Mouse (Mus musculus): Measurements from ENCODE around the gene Lgi4. TPM values are rescaled to one million over a fixed set of nuclear protein-coding genes. Genes with fewer than 3 reads are reported as not detected.

Gene Lgi4
- polyA plus RNA-seq, 1 experiment from 2014 or later: 0.08 TPM

DNA sequence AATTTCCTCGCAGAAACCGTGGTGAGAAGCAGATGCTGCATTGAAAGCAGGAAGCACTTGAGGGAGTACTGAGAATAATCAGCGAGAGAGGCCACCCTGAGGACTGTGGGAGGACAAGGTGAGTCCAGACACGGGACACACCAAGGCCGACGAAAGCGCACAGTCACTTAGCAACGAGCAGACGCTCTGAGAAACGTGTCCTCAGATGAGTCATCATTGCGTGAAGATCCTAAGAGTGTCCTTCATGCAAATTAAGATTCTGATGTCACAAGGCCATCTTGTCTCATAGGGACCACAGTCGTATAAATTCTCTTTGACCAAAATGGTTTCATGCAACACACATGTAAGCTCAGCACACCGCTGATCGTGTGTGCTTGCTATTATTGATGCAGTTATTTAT, 41.6 kb downstream of the Lgi4 start:
- H3K4me2 ChIP-seq (ENCODE audit: low read length): no peak overlapping the region
- no peak overlapping the region for H3K9ac ChIP-seq (ENCODE audit: low read length)
- no peak overlapping the region for H3K4me3 ChIP-seq (ENCODE audit: low read depth, low read length)
- no peaks in the 10 kb centered on the region for H3K9me3 ChIP-seq (replicated peaks; ENCODE audit: control insufficient read depth, low read length)
- H3K4me1 ChIP-seq (ENCODE audit: control insufficient read depth, insufficient read depth, low read length): no peaks in the 10 kb centered on the region
- H3K27ac ChIP-seq (ENCODE audit: low read depth, low read length): no peak overlapping the region
- H3K36me3 ChIP-seq (ENCODE audit: control insufficient read depth, insufficient read depth, low read length): no peaks in the 10 kb centered on the region
- no peak for ATAC-seq
- no peak for DNase-seq (ENCODE audit: low spot score)
- 83% methylated on average over 14 of the region's 14 CpGs for WGBS
- H3K27me3 ChIP-seq (replicated peaks; ENCODE audit: control insufficient read depth, insufficient read depth, low read length): no peaks in the 10 kb centered on the region

- Histone ChIP-seq H3K36me3 (ENCODE audit: control insufficient read depth, insufficient read depth, low read length) (no peaks in the 10 kb centered on the region), H3K4me2 (ENCODE audit: low read length) (no peak overlapping the region), H3K27me3 (replicated peaks; ENCODE audit: control insufficient read depth, insufficient read depth, low read length) (no peaks in the 10 kb centered on the region), H3K9me3 (replicated peaks; ENCODE audit: control insufficient read depth, low read length) (no peaks in the 10 kb centered on the region), H3K4me1 (ENCODE audit: control insufficient read depth, insufficient read depth, low read length) (no peaks in the 10 kb centered on the region), H3K4me3 (ENCODE audit: low read depth, low read length) (no peak overlapping the region), H3K27ac (ENCODE audit: low read depth, low read length) (no peak overlapping the region), H3K9ac (ENCODE audit: low read length) (no peak overlapping the region)
- no peak for ATAC-seq
- 71% methylated on average over 15 of the region's 15 CpGs for WGBS
- no peak for DNase-seq (ENCODE audit: low spot score)
Observed at GRCm38 (mm10) chr7:31105061-31105768, 46.1 kb downstream of the Lgi4 start.

DNA sequence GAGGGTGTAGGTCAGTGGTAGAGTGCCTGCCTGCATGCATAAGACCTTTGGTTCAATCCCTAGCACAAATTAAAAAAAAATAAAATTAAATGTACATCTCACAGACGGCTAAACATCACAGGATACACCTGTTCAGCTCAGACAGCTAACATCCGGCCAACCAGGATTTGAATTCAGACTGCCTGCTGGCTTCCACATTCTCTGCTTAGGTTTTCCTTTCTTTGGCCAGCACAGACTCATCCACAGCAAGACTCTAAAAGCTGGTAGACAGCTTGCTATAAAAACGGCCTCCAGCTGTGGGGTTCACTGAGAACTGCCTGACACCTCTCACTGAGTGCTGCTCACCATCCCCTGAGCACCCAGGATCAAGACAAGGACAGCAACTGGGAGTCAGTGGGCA, 47.0 kb downstream of the Lgi4 start:
- Histone ChIP-seq H3K27ac (ENCODE audit: low read depth, low read length) (no peak overlapping the region), H3K4me3 (ENCODE audit: low read depth, low read length) (no peak overlapping the region), H3K27me3 (replicated peaks; ENCODE audit: control insufficient read depth, insufficient read depth, low read length) (no peaks in the 10 kb centered on the region), H3K9ac (ENCODE audit: low read length) (no peak overlapping the region), H3K4me1 (ENCODE audit: control insufficient read depth, insufficient read depth, low read length) (no peaks in the 10 kb centered on the region), H3K9me3 (replicated peaks; ENCODE audit: control insufficient read depth, low read length) (no peaks in the 10 kb centered on the region), H3K36me3 (ENCODE audit: control insufficient read depth, insufficient read depth, low read length) (no peaks in the 10 kb centered on the region), H3K4me2 (ENCODE audit: low read length) (no peak overlapping the region)
- no peak for ATAC-seq
- 56% methylated on average over 3 of the region's 3 CpGs for WGBS
- no peak for DNase-seq (ENCODE audit: low spot score)

DNA sequence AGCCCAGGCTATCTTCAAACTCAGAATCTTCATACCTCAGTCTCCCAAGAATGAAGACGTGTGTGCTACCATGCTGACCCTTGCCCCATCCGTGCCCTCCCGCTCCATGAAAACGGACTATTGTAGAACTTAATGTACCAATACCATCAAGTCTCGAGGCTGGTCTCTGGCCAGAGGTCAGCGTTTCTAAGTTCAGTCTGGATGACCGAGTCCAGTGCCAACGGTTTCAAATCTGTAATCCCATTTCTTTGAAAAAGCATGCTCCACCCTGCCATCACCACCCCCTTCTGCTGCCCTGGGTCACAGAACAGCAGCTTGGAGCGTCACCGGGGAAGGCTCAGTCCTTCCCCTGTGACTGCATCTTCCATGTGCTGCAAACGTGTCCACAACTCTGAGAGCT, 48.6 kb downstream of the Lgi4 start:
- H3K9ac ChIP-seq (ENCODE audit: low read length): no peak overlapping the region
- ATAC-seq (no peak), DNase-seq (ENCODE audit: low spot score) (no peak)
- 89% methylated on average over 11 of the region's 11 CpGs for WGBS
- no peaks in the 10 kb centered on the region for H3K36me3 ChIP-seq (ENCODE audit: control insufficient read depth, insufficient read depth, low read length)
- no peaks in the 10 kb centered on the region for H3K4me1 ChIP-seq (ENCODE audit: control insufficient read depth, insufficient read depth, low read length)
- H3K4me2 ChIP-seq (ENCODE audit: low read length): no peak overlapping the region
- no peaks in the 10 kb centered on the region for H3K9me3 ChIP-seq (replicated peaks; ENCODE audit: control insufficient read depth, low read length)
- H3K27me3 ChIP-seq (replicated peaks; ENCODE audit: control insufficient read depth, insufficient read depth, low read length): no peaks in the 10 kb centered on the region
- no peak overlapping the region for H3K4me3 ChIP-seq (ENCODE audit: low read depth, low read length)
- H3K27ac ChIP-seq (ENCODE audit: low read depth, low read length): no peak overlapping the region

DNA sequence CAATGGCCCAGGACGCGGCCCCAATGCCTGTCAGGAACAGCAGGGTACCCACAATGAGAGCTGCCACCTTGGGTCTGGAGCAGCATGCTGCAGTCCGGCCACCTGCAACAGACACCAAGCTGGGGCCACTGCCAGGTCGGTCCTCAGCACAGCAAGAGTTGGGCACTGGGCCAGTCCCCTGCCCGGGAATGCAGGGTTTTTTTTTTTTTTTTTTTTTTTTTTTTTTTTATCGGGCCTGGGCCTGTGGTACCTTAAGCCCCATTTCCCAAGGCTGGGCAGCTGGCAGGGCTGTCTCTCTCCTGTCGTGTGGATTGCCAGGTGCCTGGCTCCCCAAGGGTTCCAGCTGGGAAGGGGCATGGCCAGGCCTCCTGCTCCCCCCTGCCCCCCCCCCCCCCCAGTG, 49.9 kb downstream of the Lgi4 start:
- H3K27me3 ChIP-seq (replicated peaks; ENCODE audit: control insufficient read depth, insufficient read depth, low read length): no peaks in the 10 kb centered on the region
- H3K4me2 ChIP-seq (ENCODE audit: low read length): no peak overlapping the region
- H3K36me3 ChIP-seq (ENCODE audit: control insufficient read depth, insufficient read depth, low read length): no peaks in the 10 kb centered on the region
- ATAC-seq: no peak
- no peaks in the 10 kb centered on the region for H3K9me3 ChIP-seq (replicated peaks; ENCODE audit: control insufficient read depth, low read length)
- DNase-seq (ENCODE audit: low spot score): peak; percentile 34
- H3K27ac ChIP-seq (ENCODE audit: low read depth, low read length): no peak overlapping the region
- no peaks in the 10 kb centered on the region for H3K4me1 ChIP-seq (ENCODE audit: control insufficient read depth, insufficient read depth, low read length)
- 35% methylated on average over 7 of the region's 7 CpGs for WGBS
- H3K9ac ChIP-seq (ENCODE audit: low read length): no peak overlapping the region
- no peak overlapping the region for H3K4me3 ChIP-seq (ENCODE audit: low read depth, low read length)

DNA sequence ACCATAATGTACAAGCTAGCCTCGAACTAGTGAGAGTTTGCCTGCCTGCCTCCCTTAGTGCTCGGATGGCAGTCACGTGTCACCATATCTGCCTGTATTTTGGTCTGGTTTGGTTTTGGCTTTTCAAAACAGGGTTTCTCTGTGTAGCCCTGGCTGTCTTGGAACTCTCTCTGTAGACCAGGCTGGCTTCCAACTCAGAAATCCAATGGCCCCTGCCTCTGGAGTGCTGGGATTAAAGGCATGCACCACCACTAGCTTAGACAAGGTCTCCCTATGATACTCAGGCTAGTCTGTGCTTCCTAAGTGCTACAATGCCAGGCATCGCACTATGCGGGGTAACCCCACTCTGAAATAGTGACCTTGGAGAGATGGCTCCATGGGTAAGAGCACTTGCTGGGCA, 50.7 kb downstream of the Lgi4 start:
- no peaks in the 10 kb centered on the region for H3K36me3 ChIP-seq (ENCODE audit: control insufficient read depth, insufficient read depth, low read length)
- WGBS: 88% methylated on average over 5 of the region's 5 CpGs
- no peak overlapping the region for H3K4me2 ChIP-seq (ENCODE audit: low read length)
- H3K4me3 ChIP-seq (ENCODE audit: low read depth, low read length): no peak overlapping the region
- H3K4me1 ChIP-seq (ENCODE audit: control insufficient read depth, insufficient read depth, low read length): no peaks in the 10 kb centered on the region
- H3K27ac ChIP-seq (ENCODE audit: low read depth, low read length): no peak overlapping the region
- DNase-seq (ENCODE audit: low spot score) (no peak), ATAC-seq (no peak)
- H3K27me3 ChIP-seq (replicated peaks; ENCODE audit: control insufficient read depth, insufficient read depth, low read length): no peaks in the 10 kb centered on the region
- H3K9ac ChIP-seq (ENCODE audit: low read length): no peak overlapping the region
- H3K9me3 ChIP-seq (replicated peaks; ENCODE audit: control insufficient read depth, low read length): no peaks in the 10 kb centered on the region

GRCm38 (mm10) chr7:31110861-31111385, 51.8 kb downstream of the Lgi4 start:
- DNase-seq (ENCODE audit: low spot score): no peak
- no peaks in the 10 kb centered on the region for H3K9me3 ChIP-seq (replicated peaks; ENCODE audit: control insufficient read depth, low read length)
- H3K4me3 ChIP-seq (ENCODE audit: low read depth, low read length): no peak overlapping the region
- WGBS: 86% methylated on average over 15 of the region's 15 CpGs
- H3K27me3 ChIP-seq (replicated peaks; ENCODE audit: control insufficient read depth, insufficient read depth, low read length): no peaks in the 10 kb centered on the region
- no peak overlapping the region for H3K9ac ChIP-seq (ENCODE audit: low read length)
- no peaks in the 10 kb centered on the region for H3K36me3 ChIP-seq (ENCODE audit: control insufficient read depth, insufficient read depth, low read length)
- ATAC-seq: no peak
- no peak overlapping the region for H3K27ac ChIP-seq (ENCODE audit: low read depth, low read length)
- H3K4me1 ChIP-seq (ENCODE audit: control insufficient read depth, insufficient read depth, low read length): no peaks in the 10 kb centered on the region
- no peak overlapping the region for H3K4me2 ChIP-seq (ENCODE audit: low read length)

GRCm38 (mm10) chr7:31112036-31112435, 52.9 kb downstream of the Lgi4 start:
- no peak for DNase-seq (ENCODE audit: low spot score)
- Histone ChIP-seq H3K4me3 (ENCODE audit: low read depth, low read length) (no peak overlapping the region), H3K27me3 (replicated peaks; ENCODE audit: control insufficient read depth, insufficient read depth, low read length) (no peaks in the 10 kb centered on the region), H3K36me3 (ENCODE audit: control insufficient read depth, insufficient read depth, low read length) (no peaks in the 10 kb centered on the region), H3K4me2 (ENCODE audit: low read length) (no peak overlapping the region), H3K4me1 (ENCODE audit: control insufficient read depth, insufficient read depth, low read length) (no peaks in the 10 kb centered on the region), H3K9ac (ENCODE audit: low read length) (no peak overlapping the region), H3K9me3 (replicated peaks; ENCODE audit: control insufficient read depth, low read length) (no peaks in the 10 kb centered on the region), H3K27ac (ENCODE audit: low read depth, low read length) (no peak overlapping the region)
- 18% methylated on average over 4 of the region's 4 CpGs for WGBS
- no peak for ATAC-seq

- Histone ChIP-seq H3K4me2 (ENCODE audit: low read length) (no peak overlapping the region), H3K9ac (ENCODE audit: low read length) (no peak overlapping the region), H3K27me3 (replicated peaks; ENCODE audit: control insufficient read depth, insufficient read depth, low read length) (no peaks in the 10 kb centered on the region), H3K4me3 (ENCODE audit: low read depth, low read length) (no peak overlapping the region), H3K27ac (ENCODE audit: low read depth, low read length) (no peak overlapping the region), H3K4me1 (ENCODE audit: control insufficient read depth, insufficient read depth, low read length) (no peaks in the 10 kb centered on the region), H3K36me3 (ENCODE audit: control insufficient read depth, insufficient read depth, low read length) (no peaks in the 10 kb centered on the region), H3K9me3 (replicated peaks; ENCODE audit: control insufficient read depth, low read length) (no peaks in the 10 kb centered on the region)
- ATAC-seq (no peak), DNase-seq (ENCODE audit: low spot score) (no peak)
- 93% methylated on average over 6 of the region's 6 CpGs for WGBS
Observed at GRCm38 (mm10) chr7:31113800-31114199, 54.7 kb downstream of the Lgi4 start.

Data from forebrain, embryonic 14.5 days (tissue).